Mouse (Mus musculus) midbrain, embryonic 16.5 days (tissue): ENCODE measurements around the gene Aff4. TPM values are rescaled to one million over a fixed set of nuclear protein-coding genes. Genes with fewer than 3 reads are reported as not detected.

ENCODE experiments used
- ATAC-seq: fragments of 200-750 bp; cut with Nextera tagmentation; 2 replicates; pipeline ENCODE4 v1.8.0; 2017; ENCODE audit warnings: moderate TSS enrichment
- H3K27ac ChIP-seq: fragments of 300-500 bp; sonication (generic); 2 replicates; pipeline ENCODE4 v1.5.1; 2014; ENCODE audit warnings: mild to moderate bottlenecking, low read length, mixed read lengths
- H3K27me3 ChIP-seq: fragments of 300-500 bp; sonication (generic); 2 replicates; pipeline ENCODE4 v1.6.1; 2014; ENCODE audit warnings: low read depth, low read length, mixed read lengths; ENCODE audit not compliant: control insufficient read depth, insufficient read depth
- H3K36me3 ChIP-seq: fragments of 300-500 bp; sonication (generic); 2 replicates; pipeline ENCODE4 v1.6.1; 2014; ENCODE audit warnings: mild to moderate bottlenecking, low read length, moderate library complexity, mixed read lengths; ENCODE audit not compliant: control insufficient read depth, insufficient read depth
- H3K4me1 ChIP-seq: fragments of 300-500 bp; sonication (generic); 2 replicates; pipeline ENCODE4 v1.6.1; 2014; ENCODE audit warnings: mild to moderate bottlenecking, low read length, mixed read lengths; ENCODE audit not compliant: control insufficient read depth, insufficient read depth
- H3K4me2 ChIP-seq: fragments of 300-500 bp; sonication (generic); 2 replicates; pipeline ENCODE4 v1.6.1; 2014; ENCODE audit warnings: mild to moderate bottlenecking, low read length, mixed read lengths
- H3K4me3 ChIP-seq: fragments of 300-500 bp; sonication (generic); 2 replicates; pipeline ENCODE4 v1.5.1; 2014; ENCODE audit warnings: low read depth, mild to moderate bottlenecking, low read length, moderate library complexity, mixed read lengths
- H3K9ac ChIP-seq: fragments of 300-500 bp; sonication (generic); 2 replicates; pipeline ENCODE4 v1.6.1; 2014; ENCODE audit warnings: low read depth, low read length, mixed read lengths
- H3K9me3 ChIP-seq: fragments of 300-500 bp; sonication (generic); replicated peaks from 2 replicates; pipeline ENCODE4 v1.6.1; 2014; ENCODE audit warnings: mild to moderate bottlenecking, low read length, mixed read lengths; ENCODE audit not compliant: control insufficient read depth, poor library complexity, severe bottlenecking
- WGBS: fragments of 180-500 bp; shearing (Covaris S2); extraction: QIAGEN DNeasy Blood & Tissue Kit; methylation state at CpG from one replicate; pipeline ENCODE4 v1.1.7; 2014; 5-methylcytosine and 5-hydroxymethylcytosine counted together
- polyA plus RNA-seq: library from polyadenylated mRNA; unstranded; fragments of >200 nt; fragmentation: Nextera tagmentation; extraction: Ambion mirVana; gene quantifications from 2 replicates; pipeline ENCODE4 v1.2.1, GENCODE M21; 2015

Gene Aff4
- polyA plus RNA-seq, 1 experiment from 2014 or later = 42.4 TPM

DNA sequence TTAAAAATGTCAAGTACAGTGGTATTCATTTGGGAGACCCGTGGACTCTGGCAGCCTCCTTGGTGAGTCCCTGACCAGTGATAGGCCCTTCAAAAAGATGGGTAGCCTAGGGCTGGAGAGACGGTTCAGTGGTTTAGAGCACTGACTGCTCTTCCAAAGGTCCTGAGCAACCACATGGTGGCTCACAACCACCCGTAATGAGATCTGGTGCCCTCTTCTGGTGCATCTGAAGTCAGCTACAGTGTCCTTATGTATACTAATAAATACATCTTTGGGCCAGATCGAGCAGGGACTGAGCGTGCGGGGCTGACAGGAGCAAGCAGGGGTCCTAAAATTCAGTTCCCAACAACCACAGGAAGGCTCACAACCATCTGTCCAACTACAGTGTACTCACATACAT is 93.2 kb downstream of the Aff4 start:
- ATAC-seq = no peak
- no peak overlapping the region for H3K4me3 ChIP-seq
- H3K9ac ChIP-seq = no peak overlapping the region
- H3K4me1 ChIP-seq = no peaks in the 10 kb centered on the region
- no peak overlapping the region for H3K4me2 ChIP-seq
- 40% methylated on average over 6 of the region's 6 CpGs for WGBS
- no peaks in the 10 kb centered on the region for H3K36me3 ChIP-seq
- H3K27me3 ChIP-seq = no peaks in the 10 kb centered on the region
- H3K9me3 ChIP-seq = no peaks in the 10 kb centered on the region
- no peak overlapping the region for H3K27ac ChIP-seq

DNA sequence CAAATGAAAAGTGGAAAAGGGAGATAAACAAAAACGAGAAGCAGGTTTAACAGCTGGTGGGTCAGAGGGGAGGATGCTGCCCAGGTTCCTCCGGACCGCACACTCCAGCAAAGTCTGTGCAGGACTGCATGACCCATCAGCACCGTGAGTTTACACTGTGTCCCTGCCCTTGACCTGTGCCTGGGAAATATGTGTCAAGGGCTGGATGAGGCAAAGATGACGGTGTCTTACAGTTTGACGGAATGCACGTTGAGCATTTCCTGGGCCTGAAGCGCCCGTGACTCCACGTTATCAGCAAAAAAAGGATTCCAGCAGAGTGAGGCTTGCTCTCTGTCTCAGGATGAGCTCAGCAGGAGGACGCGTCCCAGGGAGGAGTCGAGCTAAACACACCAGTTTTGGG is 94.9 kb downstream of the Aff4 start:
- no peak for ATAC-seq
- Histone ChIP-seq H3K4me3 (no peak overlapping the region), H3K9ac (no peak overlapping the region), H3K27me3 (no peaks in the 10 kb centered on the region), H3K4me1 (no peaks in the 10 kb centered on the region), H3K9me3 (no peaks in the 10 kb centered on the region), H3K4me2 (no peak overlapping the region), H3K36me3 (no peaks in the 10 kb centered on the region), H3K27ac (no peak overlapping the region)
- 54% methylated on average over 13 of the region's 13 CpGs for WGBS

GRCm38 (mm10) chr11:53446183-53446582 is 95.5 kb downstream of the Aff4 start:
- Histone ChIP-seq H3K9ac (no peak overlapping the region), H3K4me2 (no peak overlapping the region), H3K9me3 (no peaks in the 10 kb centered on the region), H3K4me1 (no peaks in the 10 kb centered on the region), H3K27ac (no peak overlapping the region), H3K4me3 (no peak overlapping the region), H3K36me3 (no peaks in the 10 kb centered on the region), H3K27me3 (no peaks in the 10 kb centered on the region)
- 88% methylated on average over 13 of the region's 13 CpGs for WGBS
- no peak for ATAC-seq

- Histone ChIP-seq H3K9me3 (no peaks in the 10 kb centered on the region), H3K4me1 (no peaks in the 10 kb centered on the region), H3K36me3 (no peaks in the 10 kb centered on the region), H3K27ac (no peak overlapping the region), H3K4me3 (no peak overlapping the region), H3K27me3 (no peaks in the 10 kb centered on the region), H3K4me2 (no peak overlapping the region), H3K9ac (no peak overlapping the region)
- WGBS = 91% methylated on average over 8 of the region's 8 CpGs
- no peak for ATAC-seq
Observed at GRCm38 (mm10) chr11:53447996-53448395, 97.4 kb downstream of the Aff4 start.

- no peak overlapping the region for H3K27ac ChIP-seq
- no peaks in the 10 kb centered on the region for H3K9me3 ChIP-seq
- no peaks in the 10 kb centered on the region for H3K36me3 ChIP-seq
- no peak for ATAC-seq
- H3K4me1 ChIP-seq = no peaks in the 10 kb centered on the region
- H3K27me3 ChIP-seq = no peaks in the 10 kb centered on the region
- no peak overlapping the region for H3K9ac ChIP-seq
- WGBS = 81% methylated on average over 1 of the region's 1 CpGs
- no peak overlapping the region for H3K4me2 ChIP-seq
- H3K4me3 ChIP-seq = no peak overlapping the region
Observed at GRCm38 (mm10) chr11:53448529-53448928, 97.9 kb downstream of the Aff4 start.

DNA sequence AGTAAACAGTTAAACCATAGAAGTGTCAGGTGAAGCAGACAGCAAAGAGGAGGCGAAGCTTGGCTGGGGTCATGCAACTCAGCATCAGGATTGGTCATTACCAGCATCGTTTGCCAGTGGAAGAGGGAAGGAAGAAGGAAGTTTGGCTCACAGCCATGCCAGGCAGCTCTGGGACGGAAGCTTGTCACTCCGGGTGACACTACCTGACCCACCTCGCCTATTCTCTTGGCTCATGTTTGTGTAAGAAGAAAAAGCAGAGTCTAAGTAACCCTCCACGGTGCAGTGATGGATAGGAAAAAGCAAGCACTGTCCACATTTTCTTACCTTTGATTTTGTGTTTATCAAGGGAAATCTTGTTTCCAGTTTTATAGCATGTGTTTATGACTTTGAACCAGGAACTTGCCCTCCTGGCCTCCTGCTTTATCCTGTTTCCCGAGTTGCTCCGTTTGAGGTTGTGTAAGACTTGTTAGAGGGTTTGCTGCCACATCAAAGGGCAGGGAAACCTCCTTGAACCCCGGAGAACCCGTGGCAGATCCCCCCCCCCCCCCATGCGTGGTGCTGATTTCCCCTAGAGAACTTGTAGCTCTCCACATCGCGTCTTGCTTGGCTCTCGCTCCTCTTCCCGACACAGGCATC is 99.6 kb downstream of the Aff4 start:
- Histone ChIP-seq H3K9ac (no peak overlapping the region), H3K9me3 (no peaks in the 10 kb centered on the region), H3K4me2 (no peak overlapping the region), H3K27me3 (no peaks in the 10 kb centered on the region), H3K4me1 (no peaks in the 10 kb centered on the region), H3K36me3 (no peaks in the 10 kb centered on the region), H3K27ac (no peak overlapping the region), H3K4me3 (no peak overlapping the region)
- no peak for ATAC-seq
- WGBS = 68% methylated on average over 15 of the region's 15 CpGs

- no peaks in the 10 kb centered on the region for H3K9me3 ChIP-seq
- H3K36me3 ChIP-seq = no peaks in the 10 kb centered on the region
- no peak overlapping the region for H3K4me3 ChIP-seq
- no peak overlapping the region for H3K9ac ChIP-seq
- no peak overlapping the region for H3K27ac ChIP-seq
- peaks cover 7% of the 10 kb centered on the region for H3K27me3 ChIP-seq
- H3K4me2 ChIP-seq = no peak overlapping the region
- no peaks in the 10 kb centered on the region for H3K4me1 ChIP-seq
- no peak for ATAC-seq
- WGBS = 82% methylated on average over 2 of the region's 2 CpGs
Observed at GRCm38 (mm10) chr11:53451361-53451760, 100.7 kb downstream of the Aff4 start.

- no peak overlapping the region for H3K4me2 ChIP-seq
- no peak for ATAC-seq
- peaks cover 9% of the 10 kb centered on the region for H3K27me3 ChIP-seq
- H3K4me3 ChIP-seq = no peak overlapping the region
- H3K9ac ChIP-seq = no peak overlapping the region
- no peaks in the 10 kb centered on the region for H3K36me3 ChIP-seq
- 96% methylated on average over 9 of the region's 9 CpGs for WGBS
- peaks cover 4% of the 10 kb centered on the region for H3K4me1 ChIP-seq
- no peaks in the 10 kb centered on the region for H3K9me3 ChIP-seq
- no peak overlapping the region for H3K27ac ChIP-seq
Observed at GRCm38 (mm10) chr11:53452396-53452795, 101.8 kb downstream of the Aff4 start.

DNA sequence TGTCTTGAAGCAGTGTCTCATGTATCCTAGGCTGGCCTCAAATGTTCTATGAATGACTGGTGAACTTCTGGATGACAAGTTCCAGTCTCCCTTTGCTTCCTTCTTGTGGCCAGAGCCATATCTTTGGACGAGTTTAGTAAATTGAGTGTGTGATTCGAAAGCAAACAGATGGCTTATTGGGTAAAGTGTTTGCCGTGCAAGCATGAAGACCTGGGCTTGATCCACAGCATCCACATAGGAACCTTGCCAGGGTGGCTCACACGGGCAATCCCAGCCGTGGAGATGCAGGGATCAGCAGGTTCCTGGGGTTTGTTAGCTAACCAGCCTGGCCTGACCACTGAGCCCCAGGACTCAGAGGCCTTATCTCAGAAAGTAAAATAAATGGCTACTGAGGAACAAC is 102.4 kb downstream of the Aff4 start:
- H3K36me3 ChIP-seq = no peaks in the 10 kb centered on the region
- H3K4me1 ChIP-seq = peaks cover 4% of the 10 kb centered on the region
- H3K27ac ChIP-seq = no peak overlapping the region
- H3K27me3 ChIP-seq = peaks cover 16% of the 10 kb centered on the region
- WGBS = 88% methylated on average over 5 of the region's 5 CpGs
- no peaks in the 10 kb centered on the region for H3K9me3 ChIP-seq
- no peak overlapping the region for H3K4me2 ChIP-seq
- ATAC-seq = no peak
- H3K4me3 ChIP-seq = no peak overlapping the region
- no peak overlapping the region for H3K9ac ChIP-seq
